Mouse (Mus musculus) liver, embryonic 11.5 days (tissue): Measurements from ENCODE around the gene Slc5a3. TPM values are rescaled to one million over a fixed set of nuclear protein-coding genes. Genes with fewer than 3 reads are reported as not detected.

ENCODE experiments used
- polyA plus RNA-seq: library from polyadenylated mRNA; unstranded; fragments of >200 nt; fragmentation: Nextera tagmentation; extraction: Ambion mirVana; gene quantifications from 2 replicates; pipeline ENCODE4 v1.2.1, GENCODE M21; 2014

Slc5a3 gene
- polyA plus RNA-seq, 1 experiment from 2014 or later = 5.6 TPM

Other genes with a start within 250 kb of the Slc5a3 start
- 88.9 and 97.5 TPM in 2 replicates for gene Mrps6, start 52 bp upstream of the Slc5a3 start, polyA plus RNA-seq
- 0.15 TPM in 1 of 2 replicates, not detected in the other for gene Gm49711, start within 50 bp of the Slc5a3 start, polyA plus RNA-seq
- gene Kcne2, start 234.1 kb downstream of the Slc5a3 start, polyA plus RNA-seq = 0.26 TPM in 1 of 2 replicates, not detected in the other
- gene Smim11, start 243.0 kb downstream of the Slc5a3 start, polyA plus RNA-seq = 106 and 117 TPM in 2 replicates